Mouse (Mus musculus) urinary bladder, postnatal 25 days (tissue): Measurements from ENCODE around the gene Dbn1.

Experiments used
- DNase-seq: peaks from one replicate; pipeline ENCODE4 v3.0.0; 2022; ENCODE audit warnings: low spot score

The Dbn1 gene

GRCm38 (mm10) chr13:55487578-55488498 is at the start of gene Dbn1:
Dbn1 (minus strand) TSS chr13:55488111.
- peak; percentile 29 for DNase-seq

- DNase-seq = peak; percentile 97
Observed at GRCm38 (mm10) chr13:55536194-55537175, 48.6 kb upstream of the Dbn1 start, which contains the start of gene Ddx41. Ddx41 (minus strand) TSS chr13:55536658.

DNA sequence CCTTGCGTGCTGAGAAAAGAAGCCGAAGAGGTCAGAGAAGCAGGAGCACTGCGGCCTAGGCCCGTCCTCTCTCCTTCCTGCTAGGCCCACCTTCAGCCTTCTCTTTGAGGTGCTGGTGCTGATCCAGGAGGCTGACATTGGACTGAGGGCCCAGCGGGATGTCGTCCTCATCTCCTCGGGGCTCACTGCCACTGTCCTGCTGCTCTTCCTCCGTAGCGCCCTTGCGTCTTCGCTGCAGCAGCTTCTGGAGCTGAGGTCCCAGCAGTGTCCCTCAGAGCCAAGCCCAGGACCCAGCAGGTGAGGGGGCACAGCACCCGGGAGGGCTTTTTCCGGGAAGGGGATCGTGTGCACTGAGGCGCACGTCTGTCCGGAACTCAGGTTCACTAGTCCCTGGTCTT is 47.9 kb upstream of the Dbn1 start:
- no peak for DNase-seq

GRCm38 (mm10) chr13:55535191-55535590 is 47.3 kb upstream of the Dbn1 start:
- DNase-seq = no peak

GRCm38 (mm10) chr13:55529198-55529915 is 41.4 kb upstream of the Dbn1 start, which contains the start of gene Dok3:
Dok3 (minus strand) TSS chr13:55529296.
- no peak for DNase-seq

GRCm38 (mm10) chr13:55527834-55528772 is 40.2 kb upstream of the Dbn1 start:
- DNase-seq = no peak

DNA sequence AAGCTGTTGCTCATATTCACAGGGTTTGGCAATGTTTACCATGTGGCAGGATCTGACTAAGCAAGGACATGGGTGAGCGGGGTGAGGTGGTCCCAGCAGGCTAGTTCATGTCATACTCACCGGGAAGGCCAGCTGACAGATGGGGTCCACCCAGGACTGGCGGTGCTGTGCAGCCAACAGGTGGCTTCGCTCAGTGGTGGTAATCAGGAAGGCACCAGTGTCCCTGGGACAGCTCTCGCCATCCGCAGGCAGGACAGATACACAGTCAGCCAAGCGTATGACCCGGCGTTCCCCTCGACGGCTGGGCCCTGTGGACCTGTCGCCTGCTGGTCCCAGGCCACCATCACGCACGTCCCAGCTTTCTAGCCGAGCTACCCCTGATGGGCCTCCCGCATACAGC is 39.3 kb upstream of the Dbn1 start:
- DNase-seq = no peak

- DNase-seq = no peak
Observed at GRCm38 (mm10) chr13:55525733-55526553, 38.0 kb upstream of the Dbn1 start.

DNA sequence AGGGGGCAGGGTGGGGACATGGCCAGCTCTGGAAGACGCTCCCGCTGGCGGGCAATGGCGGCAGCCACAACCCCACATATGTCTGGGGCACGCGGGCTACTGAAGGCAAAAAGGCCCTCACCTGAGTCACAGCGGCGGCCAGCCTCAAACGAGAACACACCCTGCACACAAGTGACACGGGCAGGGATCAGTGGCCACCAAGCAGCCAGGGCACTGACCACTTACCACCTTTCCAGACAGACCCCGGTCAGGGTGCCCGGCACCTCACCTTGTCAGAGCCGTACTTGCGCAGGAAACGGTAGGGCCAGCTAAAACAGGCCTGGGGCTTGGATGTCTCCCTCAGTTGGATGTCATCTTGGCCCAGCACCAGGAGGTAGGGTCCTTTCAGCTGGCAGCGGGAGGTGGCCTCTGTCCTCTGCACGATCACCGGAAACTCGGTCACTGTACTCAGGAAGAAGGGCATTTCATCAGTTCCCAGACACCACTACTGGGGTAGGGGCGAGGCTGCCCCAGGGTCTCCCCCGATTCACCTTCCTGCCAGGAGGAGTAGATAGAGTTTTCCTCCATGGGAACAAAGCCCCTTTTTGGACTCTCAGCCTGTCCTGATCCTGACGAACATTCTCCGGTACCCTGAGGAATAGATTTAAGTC is 36.2 kb upstream of the Dbn1 start:
- no peak for DNase-seq

- no peak for DNase-seq
Observed at GRCm38 (mm10) chr13:55523278-55523677, 35.4 kb upstream of the Dbn1 start.

DNA sequence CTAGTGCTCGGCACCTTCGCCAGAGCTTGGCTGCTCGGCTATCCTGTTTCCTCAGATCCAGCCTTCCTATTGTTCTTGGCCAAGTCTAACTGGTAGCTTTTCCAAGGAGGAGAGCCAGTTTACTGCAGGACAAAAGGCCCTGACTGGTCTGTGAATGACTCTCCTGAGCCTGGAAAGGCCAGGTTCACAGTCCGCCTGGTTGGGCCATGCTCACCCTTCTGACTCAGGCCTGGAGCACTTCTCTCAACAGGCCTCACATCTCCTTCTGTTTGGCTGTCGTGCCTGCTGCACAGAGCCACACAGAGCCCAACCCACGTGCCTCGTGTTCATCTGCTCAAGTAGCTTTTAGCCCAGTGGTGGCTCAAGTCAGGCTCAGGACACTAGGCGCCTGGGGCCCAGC is 34.8 kb upstream of the Dbn1 start:
- DNase-seq = no peak

DNA sequence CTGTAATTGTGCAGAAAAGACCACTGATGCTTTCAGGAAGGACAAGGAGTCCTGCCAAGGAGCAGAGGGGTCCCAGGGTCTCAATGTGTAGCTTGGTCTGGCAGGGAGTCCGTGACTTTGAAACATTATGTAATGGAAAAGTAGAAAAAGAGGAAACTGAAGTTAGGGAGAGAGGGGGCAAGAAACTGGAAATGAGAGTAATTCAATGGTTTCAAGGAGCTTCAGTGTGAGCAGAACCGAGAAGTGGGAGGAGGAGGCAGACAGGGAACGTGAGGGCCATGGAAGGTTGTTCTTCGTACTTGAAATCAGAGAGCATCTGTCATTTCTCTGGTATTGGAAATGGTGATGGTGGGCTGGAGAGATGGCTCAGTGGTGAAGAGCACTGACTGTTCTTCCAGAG is 31.7 kb upstream of the Dbn1 start:
- DNase-seq = no peak

DNA sequence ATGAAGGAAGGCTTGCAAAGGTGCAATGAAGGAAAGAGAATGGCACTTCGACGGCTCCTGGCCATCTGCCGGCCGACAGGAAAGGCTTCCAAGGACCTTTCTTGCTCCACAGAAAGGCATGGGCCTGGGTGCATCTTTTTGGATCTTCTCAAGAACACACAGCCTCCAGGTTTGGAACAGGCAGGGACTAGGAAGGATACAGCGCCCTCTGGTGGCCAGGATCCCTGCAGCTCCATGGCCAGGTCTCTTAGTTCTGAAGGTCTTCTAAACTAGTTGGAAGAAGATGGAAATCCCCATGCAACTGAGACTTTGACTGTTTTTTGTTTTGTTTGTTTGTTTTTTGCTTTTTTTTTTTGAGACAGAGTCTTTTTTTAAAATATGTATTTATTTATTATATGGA is 29.0 kb upstream of the Dbn1 start:
- DNase-seq = peak; percentile 91

GRCm38 (mm10) chr13:55513828-55514227 is 25.9 kb upstream of the Dbn1 start:
- no peak for DNase-seq

DNA sequence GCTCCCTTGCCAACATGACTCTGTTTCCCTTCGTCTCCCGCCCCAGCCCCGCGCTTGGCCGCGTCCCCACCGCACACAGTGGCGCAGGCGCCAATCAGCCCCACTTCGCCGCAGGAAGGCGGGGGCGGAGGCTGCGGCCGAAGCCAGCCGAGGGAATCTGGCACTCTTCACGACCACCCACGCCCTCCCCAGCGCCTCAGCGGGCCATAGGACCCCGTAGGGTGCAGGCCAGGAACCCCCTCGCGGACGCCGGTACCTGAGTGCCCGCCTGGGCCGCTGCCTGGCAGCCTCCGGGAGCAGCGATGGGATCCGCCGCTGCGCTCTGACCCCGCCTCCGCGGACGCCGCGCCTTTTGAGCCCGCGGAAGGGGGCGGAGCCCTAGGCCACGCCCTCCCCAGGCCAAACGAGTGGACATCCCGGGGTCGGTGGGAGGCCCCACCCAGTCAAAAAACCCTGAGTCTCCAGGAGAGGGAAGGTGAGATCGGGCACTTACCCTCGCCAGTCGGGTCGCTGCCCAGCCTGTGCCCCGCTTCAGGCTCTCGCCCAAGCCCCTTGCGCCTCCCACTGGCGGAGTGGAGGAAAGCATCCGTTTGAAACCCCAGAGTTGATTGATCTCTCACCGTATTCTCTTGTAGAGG is 25.3 kb upstream of the Dbn1 start, which contains the start of gene Pdlim7:
Gene Pdlim7 (minus strand): TSS at position 566 of the 638 bp plus-strand sequence.
- peak; percentile 97 for DNase-seq

GRCm38 (mm10) chr13:55512379-55513031 is 24.6 kb upstream of the Dbn1 start:
- DNase-seq = peak; percentile 40

DNA sequence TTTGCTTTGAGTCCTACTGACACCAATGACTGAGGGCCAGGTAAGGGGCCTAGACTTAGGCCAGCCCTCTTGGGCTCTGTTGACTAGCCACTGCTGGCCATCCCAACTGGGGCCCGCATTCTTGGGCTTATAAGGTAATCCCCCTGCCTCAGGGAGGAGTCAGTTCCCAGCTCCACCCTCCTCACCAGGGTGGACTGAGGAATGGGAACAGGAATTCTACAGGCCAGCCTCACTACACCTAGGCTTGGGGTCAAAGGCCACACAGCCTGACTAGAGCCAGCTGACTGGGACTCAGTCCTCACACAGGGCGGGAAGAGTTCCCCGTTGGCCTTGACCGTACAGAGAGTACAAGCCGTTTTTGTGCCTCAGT is 23.6 kb upstream of the Dbn1 start:
- no peak for DNase-seq
